Mouse (Mus musculus) layer of hippocampus, adult 9-11 months (tissue): ENCODE data around the gene Scand1.

Experiments
- DNase-seq: peaks from one replicate; pipeline ENCODE4 v3.0.0; 2022

The Scand1 gene

DNA sequence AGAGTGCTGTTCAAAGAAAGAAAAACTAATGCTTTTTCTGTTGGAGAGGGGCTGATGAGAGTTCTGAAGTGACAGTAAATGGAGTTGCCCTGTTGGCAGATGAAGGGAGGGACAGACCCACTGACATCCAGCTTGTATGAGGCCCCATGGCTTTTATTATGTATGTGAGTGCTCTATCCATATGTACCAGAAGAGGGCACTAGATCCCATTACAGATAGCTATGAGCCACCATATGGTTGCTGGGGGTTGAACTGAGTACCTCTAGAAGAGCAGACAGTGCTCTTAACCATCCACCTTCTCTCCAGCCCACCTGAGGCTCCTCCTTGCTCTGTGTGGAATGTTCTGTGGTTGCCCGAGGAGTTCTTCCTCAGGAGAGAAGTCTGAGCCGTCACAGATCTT is 6.7 kb downstream of the Scand1 start:
- DNase-seq = no peak

DNA sequence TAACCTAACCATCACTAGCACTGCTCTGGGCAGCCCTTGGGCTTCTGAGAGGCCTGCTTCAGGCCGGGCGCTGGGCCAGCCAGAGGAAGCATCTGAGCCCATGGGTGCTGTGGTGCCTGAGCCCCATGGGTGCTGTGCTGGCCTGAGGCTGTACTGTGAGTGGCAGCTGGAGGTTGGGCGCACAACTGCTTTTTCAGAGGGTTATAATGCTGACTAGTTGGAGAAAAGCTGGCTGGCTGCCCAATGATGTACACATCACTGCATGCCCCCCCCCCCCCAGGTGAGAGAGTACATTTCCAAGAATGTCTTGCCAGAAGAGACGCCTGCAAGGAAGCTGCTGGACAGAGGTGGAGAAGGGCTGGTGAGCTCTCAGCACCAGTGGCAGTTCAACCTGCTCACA is 8.2 kb downstream of the Scand1 start:
- no peak for DNase-seq

GRCm38 (mm10) chr2:156302063-156302462 is 10.4 kb downstream of the Scand1 start:
- no peak for DNase-seq

- peak; percentile 33 for DNase-seq
These were observed 14.0 kb downstream of the Scand1 start for GRCm38 (mm10) chr2:156298458-156298857.

- no peak for DNase-seq
These were observed 14.9 kb downstream of the Scand1 start for GRCm38 (mm10) chr2:156297653-156298052.

DNA sequence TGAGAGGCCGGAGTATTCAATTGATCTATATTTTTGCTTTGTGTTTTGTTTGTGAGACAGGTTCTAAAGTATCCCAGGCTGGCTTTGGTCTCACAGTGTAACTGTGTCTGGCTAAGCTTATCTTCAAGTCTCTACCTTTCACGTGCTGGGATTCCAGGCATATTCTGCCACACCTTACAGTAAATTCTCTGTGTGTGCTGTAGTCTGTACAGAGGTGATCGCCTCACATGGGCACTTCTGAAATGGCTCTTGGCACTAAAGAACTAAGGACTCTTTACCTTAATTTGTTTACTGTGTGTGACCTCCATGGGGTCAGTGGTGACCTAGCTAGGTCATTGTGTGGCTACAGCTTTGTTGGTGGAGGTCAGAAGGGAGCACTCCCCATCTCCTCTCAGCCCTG is 16.3 kb downstream of the Scand1 start:
- DNase-seq = no peak

- DNase-seq = no peak
These were observed 16.9 kb downstream of the Scand1 start for GRCm38 (mm10) chr2:156295601-156296063.

- DNase-seq = no peak
These were observed 20.5 kb downstream of the Scand1 start for GRCm38 (mm10) chr2:156291998-156292397.

DNA sequence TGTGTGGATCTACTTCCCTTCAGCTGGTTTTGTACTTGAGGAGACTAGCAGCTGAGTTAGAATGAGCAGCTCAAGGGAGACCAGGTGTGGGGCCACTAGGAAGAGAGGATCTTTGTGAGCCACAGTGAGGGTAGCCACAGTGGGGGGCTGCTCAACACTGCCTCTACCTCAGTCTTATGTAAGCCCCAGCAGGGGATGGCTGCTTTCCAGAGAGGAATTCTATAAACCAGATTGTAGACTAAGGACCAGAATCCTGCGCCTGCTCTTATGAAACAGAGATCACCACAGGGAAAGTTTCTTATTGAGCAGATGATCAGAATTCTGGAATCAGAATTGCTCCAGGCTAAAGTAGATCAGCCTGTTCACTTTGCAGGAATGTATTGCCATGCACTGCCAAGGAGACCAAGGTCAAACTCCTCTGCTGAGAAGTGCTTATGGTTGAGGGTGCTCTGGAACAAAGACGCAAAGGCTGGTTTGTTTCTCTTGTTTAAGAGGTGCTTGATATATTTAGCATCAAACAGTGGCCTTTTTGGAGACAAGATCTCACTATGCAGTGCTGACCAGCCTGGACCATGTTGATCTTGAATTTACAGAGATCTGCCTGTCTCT is 22.8 kb downstream of the Scand1 start:
- peak; percentile 48 for DNase-seq

DNA sequence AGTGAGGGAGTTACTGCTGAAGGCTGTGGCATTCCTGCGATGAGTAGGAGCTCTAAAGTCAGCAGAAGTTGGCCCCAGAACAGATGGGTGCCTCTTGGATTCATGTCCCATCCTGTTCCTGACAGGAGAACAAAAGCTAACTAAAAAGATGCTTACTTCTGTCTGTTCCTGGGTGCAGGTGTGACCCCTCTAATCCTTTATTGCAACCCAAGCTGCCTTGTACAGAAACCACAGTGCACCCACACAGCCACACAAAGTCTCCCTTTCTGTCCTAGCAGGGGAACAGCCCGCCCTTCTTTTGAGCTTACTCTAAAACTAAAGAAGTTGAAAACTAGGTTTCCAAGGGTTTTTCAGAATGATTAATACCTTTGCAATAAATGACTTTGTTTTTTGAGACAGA is 24.3 kb downstream of the Scand1 start:
- DNase-seq = no peak

DNA sequence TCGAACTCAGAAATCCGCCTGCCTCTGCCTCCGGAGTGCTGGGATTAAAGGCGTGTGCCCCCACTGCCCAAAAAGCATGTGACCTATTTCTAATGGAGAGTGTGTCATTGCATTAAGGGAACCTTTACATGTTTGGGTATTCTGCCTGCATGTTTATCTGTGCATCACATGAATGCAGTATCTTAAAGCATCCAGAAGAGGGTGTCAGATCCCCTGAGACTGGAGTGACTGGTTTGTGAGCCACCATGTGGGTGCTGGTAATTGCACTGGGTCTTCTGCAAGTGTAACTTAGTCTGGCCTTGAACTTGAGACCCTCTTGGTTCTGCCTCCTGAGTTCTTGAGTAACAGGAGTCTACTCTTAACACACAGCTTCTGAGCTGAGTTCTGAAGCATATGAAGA is 25.8 kb downstream of the Scand1 start:
- DNase-seq = no peak

- DNase-seq = no peak
These were observed 27.3 kb downstream of the Scand1 start for GRCm38 (mm10) chr2:156285161-156285560.

- no peak for DNase-seq
These were observed 31.3 kb downstream of the Scand1 start for GRCm38 (mm10) chr2:156281227-156281626.

GRCm38 (mm10) chr2:156278226-156279017 is 34.1 kb downstream of the Scand1 start:
- DNase-seq = peak; percentile 87

DNA sequence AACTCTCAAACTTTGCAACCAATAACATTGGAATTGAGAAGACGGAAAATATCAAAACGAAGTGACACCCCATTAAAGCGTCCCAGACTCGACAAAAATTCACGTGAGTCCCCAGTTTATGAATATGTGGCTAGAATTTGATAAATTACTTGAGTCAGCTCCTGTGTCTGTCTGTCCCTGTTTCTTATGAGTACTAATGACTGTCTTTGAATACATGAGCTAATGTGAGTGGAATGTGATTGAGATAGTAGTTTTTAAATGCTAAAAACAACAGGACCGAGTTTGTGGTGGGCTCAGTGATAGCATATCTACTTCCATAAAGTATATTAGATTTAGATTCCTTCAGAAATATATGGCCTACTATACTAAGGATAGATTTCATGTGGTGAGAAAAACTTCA is 40.0 kb downstream of the Scand1 start:
- no peak for DNase-seq

DNA sequence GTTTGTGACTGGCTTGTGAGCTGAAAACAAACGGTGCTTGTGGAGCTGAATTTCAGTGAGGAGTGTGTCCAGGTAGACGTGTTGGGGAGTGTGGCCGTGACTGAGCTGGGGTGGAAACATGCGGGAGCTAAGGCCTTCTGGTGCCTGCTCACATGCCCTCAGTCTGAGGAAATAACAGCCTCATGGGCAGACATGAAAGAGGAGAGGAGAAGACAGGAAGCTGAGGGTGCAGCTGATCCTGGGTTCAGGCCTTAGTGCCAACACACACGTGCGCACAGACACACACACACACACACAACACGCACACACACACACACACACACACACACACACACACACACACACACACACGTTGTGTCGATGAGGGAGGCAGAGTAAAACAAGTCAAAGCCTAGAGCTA is 44.9 kb downstream of the Scand1 start:
- no peak for DNase-seq

DNA sequence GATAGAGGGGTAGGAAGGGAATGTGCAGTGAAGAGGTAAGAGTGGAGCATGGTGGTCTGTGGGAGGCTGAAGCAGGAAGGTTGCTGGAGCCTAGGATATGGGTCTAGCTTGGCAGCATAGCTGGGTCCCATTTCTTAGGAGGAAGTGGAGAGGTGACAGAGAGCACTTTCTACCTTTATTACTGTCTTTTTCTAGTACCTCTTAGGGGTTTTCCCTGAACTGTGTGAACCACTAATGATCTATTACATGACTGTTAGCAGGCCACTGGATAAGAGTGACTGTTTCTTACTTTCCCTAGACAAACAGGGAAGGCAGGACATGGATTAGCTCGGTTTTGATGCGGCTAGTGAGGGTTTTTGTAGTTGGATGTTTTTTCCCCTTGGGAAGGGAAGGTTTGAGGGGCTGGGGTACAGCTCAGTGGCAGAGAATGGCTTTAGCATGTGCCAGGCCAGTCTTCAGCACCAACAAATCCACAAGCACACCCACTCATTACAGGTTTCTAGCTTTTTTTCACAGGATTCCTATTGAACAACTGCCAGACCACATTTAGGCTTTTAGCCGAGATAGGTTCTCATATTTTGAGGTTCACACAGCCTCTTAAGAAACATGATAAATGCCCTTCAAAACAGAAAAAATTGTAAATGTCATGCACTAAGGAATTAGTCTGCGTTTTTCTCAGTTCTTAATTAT is 49.2 kb downstream of the Scand1 start:
- no peak for DNase-seq
